Mouse (Mus musculus): ENCODE data around the gene Cadm4. TPM values are rescaled to one million over a fixed set of nuclear protein-coding genes. Genes with fewer than 3 reads are reported as not detected.
"Not testable (repeated sequence)": the region's sequence is repeated elsewhere in the genome, so short reads cannot be mapped to it uniquely, and the experiment has no call there.

The Cadm4 gene
- total RNA-seq, 1 experiment: 10.8 TPM

- peaks cover 9 to 37% of the 10 kb centered on the region in 2 experiments for H3K4me1 ChIP-seq (ENCODE audit: control insufficient read depth in 2 of 2, insufficient read depth in 2 of 2, low read length in 2 of 2, poor library complexity in 1 of 2)
- H3K9me3 ChIP-seq (ENCODE audit: control insufficient read depth, insufficient read depth, low read depth, low read length): no peaks in the 10 kb centered on the region
- no peak overlapping the region for H3K4me3 ChIP-seq (ENCODE audit: insufficient read depth in 1 of 2, low read depth in 1 of 2, low read length in 2 of 2, poor library complexity in 1 of 2, severe bottlenecking in 1 of 2)
- peak overlapping the region; percentile 80 for H3K27ac ChIP-seq (ENCODE audit: insufficient read depth, low read depth, low read length, poor library complexity, severe bottlenecking)
- DNase-seq (ENCODE audit: low read depth, low spot score): no peak
- in situ Hi-C loops (cut with MboI; ENCODE audit: low sequenced_read_pairs in 2 of 2, unreplicated experiment in 2 of 2): loop anchor here in 1 of 2 experiments (25.0 kb wide), 1 partner anchor 105 kb away; no protein-coding TSS in a partner anchor
- peaks cover 10% of the 10 kb centered on the region; the same call in 1 of the 2 replicates for H3K36me3 ChIP-seq (ENCODE audit: control insufficient read depth, insufficient read depth, low read length, poor library complexity, severe bottlenecking)
- H3K9ac ChIP-seq (ENCODE audit: insufficient read depth, low read depth, low read length, poor library complexity, severe bottlenecking): peak overlapping the region; percentile 23; the same call in 1 of the 2 replicates
- TF ChIP-seq ZNF384 (IDR thresholded peaks at IDR 0.05; ENCODE audit: low read depth, low read length) (no peak), MAFK (IDR thresholded peaks at IDR 0.05; ENCODE audit: insufficient read depth, low read depth, low read length) (no peak), ZC3H11A (IDR thresholded peaks at IDR 0.05; ENCODE audit: borderline replicate concordance, low read depth, low read length) (no peak), CHD2 (IDR thresholded peaks at IDR 0.05; ENCODE audit: low read depth, low read length) (no peak), HCFC1 (IDR thresholded peaks at IDR 0.05; ENCODE audit: borderline replicate concordance, insufficient read depth, low read length) (no peak)
These were observed 35.8 kb downstream of the Cadm4 start for GRCm38 (mm10) chr7:24517654-24518053.

GRCm38 (mm10) chr7:24519130-24519529 is 37.3 kb downstream of the Cadm4 start:
- peaks cover 4% of the 10 kb centered on the region; the same call in 1 of the 2 replicates for H3K36me3 ChIP-seq (ENCODE audit: control insufficient read depth, insufficient read depth, low read length, poor library complexity, severe bottlenecking)
- no peak for DNase-seq (ENCODE audit: low read depth, low spot score)

DNA sequence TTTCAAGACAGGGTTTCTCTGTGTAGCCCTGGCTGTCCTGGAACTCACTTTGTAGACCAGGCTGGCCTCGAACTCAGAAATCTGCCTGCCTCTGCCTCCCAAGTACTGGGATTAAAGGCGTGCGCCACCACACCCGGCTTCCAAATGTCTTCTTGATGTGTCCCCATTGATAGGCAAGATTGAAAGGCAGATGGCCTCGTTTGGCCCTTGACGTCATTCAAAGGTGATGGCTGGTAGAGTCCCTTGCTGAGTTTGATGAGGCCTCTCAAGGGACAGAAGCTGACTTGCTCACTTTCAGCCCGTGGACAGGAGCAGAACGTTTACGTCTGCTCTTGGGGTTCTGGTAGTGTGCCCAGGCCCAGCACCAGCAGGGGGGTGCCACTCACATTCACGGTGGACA is 38.2 kb downstream of the Cadm4 start:
- DNase-seq (ENCODE audit: low read depth, low spot score); H3K9ac ChIP-seq (ENCODE audit: insufficient read depth, low read depth, low read length, poor library complexity, severe bottlenecking); H3K4me3 ChIP-seq (ENCODE audit: insufficient read depth in 1 of 2, low read depth in 1 of 2, low read length in 2 of 2, poor library complexity in 1 of 2, severe bottlenecking in 1 of 2); H3K36me3 ChIP-seq (ENCODE audit: control insufficient read depth, insufficient read depth, low read length, poor library complexity, severe bottlenecking); H3K27ac ChIP-seq (ENCODE audit: insufficient read depth, low read depth, low read length, poor library complexity, severe bottlenecking); H3K9me3 ChIP-seq (ENCODE audit: control insufficient read depth, insufficient read depth, low read depth, low read length): not testable (repeated sequence)
- peaks cover 9 to 35% of the 10 kb centered on the region in 2 experiments for H3K4me1 ChIP-seq (ENCODE audit: control insufficient read depth in 2 of 2, insufficient read depth in 2 of 2, low read length in 2 of 2, poor library complexity in 1 of 2)
- in situ Hi-C loops (cut with MboI; ENCODE audit: low sequenced_read_pairs in 2 of 2, unreplicated experiment in 2 of 2): loop anchor here in 1 of 2 experiments (25.0 kb wide), 1 partner anchor 108 kb away; no protein-coding TSS in a partner anchor

More at GRCm38 (mm10) chr7:24519130-24519529, 37.3 kb downstream of the Cadm4 start:
- H3K4me1 ChIP-seq (ENCODE audit: control insufficient read depth in 2 of 2, insufficient read depth in 2 of 2, low read length in 2 of 2, poor library complexity in 1 of 2): peaks cover 9 to 39% of the 10 kb centered on the region in 2 experiments
- H3K27ac ChIP-seq (ENCODE audit: insufficient read depth, low read depth, low read length, poor library complexity, severe bottlenecking): no peak overlapping the region
- no peak overlapping the region for H3K4me3 ChIP-seq (ENCODE audit: insufficient read depth in 1 of 2, low read depth in 1 of 2, low read length in 2 of 2, poor library complexity in 1 of 2, severe bottlenecking in 1 of 2)
- TF ChIP-seq ZNF384 (IDR thresholded peaks at IDR 0.05; ENCODE audit: low read depth, low read length): no peak
- no peaks in the 10 kb centered on the region for H3K9me3 ChIP-seq (ENCODE audit: control insufficient read depth, insufficient read depth, low read depth, low read length)
- H3K9ac ChIP-seq (ENCODE audit: insufficient read depth, low read depth, low read length, poor library complexity, severe bottlenecking): no peak overlapping the region
- in situ Hi-C loops (cut with MboI; ENCODE audit: low sequenced_read_pairs in 2 of 2, unreplicated experiment in 2 of 2): loop anchor here in 1 of 2 experiments (25.0 kb wide), 1 partner anchor 107 kb away; no protein-coding TSS in a partner anchor

GRCm38 (mm10) chr7:24522805-24523204 is 41.0 kb downstream of the Cadm4 start:
- H3K9ac ChIP-seq (ENCODE audit: insufficient read depth, low read depth, low read length, poor library complexity, severe bottlenecking): no peak overlapping the region

GRCm38 (mm10) chr7:24523723-24524122 is 41.9 kb downstream of the Cadm4 start:
- TF ChIP-seq CHD2 (IDR thresholded peaks at IDR 0.05; ENCODE audit: low read depth, low read length) (no peak), HCFC1 (IDR thresholded peaks at IDR 0.05; ENCODE audit: borderline replicate concordance, insufficient read depth, low read length) (no peak), ZC3H11A (IDR thresholded peaks at IDR 0.05; ENCODE audit: borderline replicate concordance, low read depth, low read length) (no peak), MAFK (IDR thresholded peaks at IDR 0.05; ENCODE audit: insufficient read depth, low read depth, low read length) (no peak), ZNF384 (IDR thresholded peaks at IDR 0.05; ENCODE audit: low read depth, low read length) (no peak)
- H3K4me3 ChIP-seq (ENCODE audit: insufficient read depth in 1 of 2, low read depth in 1 of 2, low read length in 2 of 2, poor library complexity in 1 of 2, severe bottlenecking in 1 of 2): no peak overlapping the region
- H3K27ac ChIP-seq (ENCODE audit: insufficient read depth, low read depth, low read length, poor library complexity, severe bottlenecking): no peak overlapping the region
- DNase-seq (ENCODE audit: low read depth, low spot score): no peak
- H3K4me1 ChIP-seq (ENCODE audit: control insufficient read depth in 2 of 2, insufficient read depth in 2 of 2, low read length in 2 of 2, poor library complexity in 1 of 2): peaks cover 3 to 7% of the 10 kb centered on the region in 2 experiments; a peak in 3 of 4 replicates
- no peaks in the 10 kb centered on the region for H3K36me3 ChIP-seq (ENCODE audit: control insufficient read depth, insufficient read depth, low read length, poor library complexity, severe bottlenecking)
- H3K9me3 ChIP-seq (ENCODE audit: control insufficient read depth, insufficient read depth, low read depth, low read length): no peaks in the 10 kb centered on the region
- no peak overlapping the region for H3K9ac ChIP-seq (ENCODE audit: insufficient read depth, low read depth, low read length, poor library complexity, severe bottlenecking)
- in situ Hi-C loops (cut with MboI; ENCODE audit: low sequenced_read_pairs in 2 of 2, unreplicated experiment in 2 of 2): loop anchor here in 1 of 2 experiments (25.0 kb wide), 1 partner anchor 111 kb away; no protein-coding TSS in a partner anchor

More at GRCm38 (mm10) chr7:24522805-24523204, 41.0 kb downstream of the Cadm4 start:
- in situ Hi-C loops (cut with MboI; ENCODE audit: low sequenced_read_pairs in 2 of 2, unreplicated experiment in 2 of 2): loop anchor here in 1 of 2 experiments (25.0 kb wide), 1 partner anchor 111 kb away; no protein-coding TSS in a partner anchor
- no peak overlapping the region for H3K4me3 ChIP-seq (ENCODE audit: insufficient read depth in 1 of 2, low read depth in 1 of 2, low read length in 2 of 2, poor library complexity in 1 of 2, severe bottlenecking in 1 of 2)
- no peak overlapping the region for H3K27ac ChIP-seq (ENCODE audit: insufficient read depth, low read depth, low read length, poor library complexity, severe bottlenecking)
- no peaks in the 10 kb centered on the region for H3K9me3 ChIP-seq (ENCODE audit: control insufficient read depth, insufficient read depth, low read depth, low read length)
- peaks cover 4 to 16% of the 10 kb centered on the region in 2 experiments for H3K4me1 ChIP-seq (ENCODE audit: control insufficient read depth in 2 of 2, insufficient read depth in 2 of 2, low read length in 2 of 2, poor library complexity in 1 of 2)
- H3K36me3 ChIP-seq (ENCODE audit: control insufficient read depth, insufficient read depth, low read length, poor library complexity, severe bottlenecking): no peaks in the 10 kb centered on the region
- TF ChIP-seq MAFK (IDR thresholded peaks at IDR 0.05; ENCODE audit: insufficient read depth, low read depth, low read length) (no peak), ZNF384 (IDR thresholded peaks at IDR 0.05; ENCODE audit: low read depth, low read length) (no peak), ZC3H11A (IDR thresholded peaks at IDR 0.05; ENCODE audit: borderline replicate concordance, low read depth, low read length) (no peak), HCFC1 (IDR thresholded peaks at IDR 0.05; ENCODE audit: borderline replicate concordance, insufficient read depth, low read length) (no peak), CHD2 (IDR thresholded peaks at IDR 0.05; ENCODE audit: low read depth, low read length) (no peak)
- no peak for DNase-seq (ENCODE audit: low read depth, low spot score)
